Mouse (Mus musculus) liver, embryonic 16.5 days (tissue): ENCODE results near the gene Polrmt. TPM values are rescaled to one million over a fixed set of nuclear protein-coding genes. Genes with fewer than 3 reads are reported as not detected.
"Not testable (repeated sequence)": the region's sequence is repeated elsewhere in the genome, so short reads cannot be mapped to it uniquely, and the experiment has no call there.

ENCODE experiments used
- ATAC-seq: fragments of 200-750 bp; cut with Nextera tagmentation; 2 replicates; pipeline ENCODE4 v1.8.0; 2017; ENCODE audit warnings: low read depth, mild to moderate bottlenecking, moderate number of reproducible peaks, moderate library complexity
- H3K27ac ChIP-seq: fragments of 300-500 bp; sonication (generic); 2 replicates; pipeline ENCODE4 v1.5.1; 2014; ENCODE audit warnings: mild to moderate bottlenecking, low read length
- H3K27me3 ChIP-seq: fragments of 300-500 bp; sonication (generic); 2 replicates; pipeline ENCODE4 v1.6.1; 2014; ENCODE audit warnings: low read depth, low read length, mixed read lengths; ENCODE audit not compliant: control insufficient read depth, insufficient read depth
- H3K36me3 ChIP-seq: fragments of 300-500 bp; sonication (generic); 2 replicates; pipeline ENCODE4 v1.6.1; 2014; ENCODE audit warnings: mild to moderate bottlenecking; ENCODE audit not compliant: control insufficient read depth, insufficient read depth
- H3K4me1 ChIP-seq: fragments of 300-500 bp; sonication (generic); 2 replicates; pipeline ENCODE4 v1.6.1; 2014; ENCODE audit warnings: low read depth, low read length, mixed read lengths; ENCODE audit not compliant: control insufficient read depth
- H3K4me2 ChIP-seq: fragments of 300-500 bp; sonication (generic); 2 replicates; pipeline ENCODE4 v1.6.1; 2014; ENCODE audit warnings: low read depth, low read length, mixed read lengths
- H3K4me3 ChIP-seq: fragments of 300-500 bp; sonication (generic); 2 replicates; pipeline ENCODE4 v1.5.1; 2014; ENCODE audit warnings: low read depth, mild to moderate bottlenecking, low read length
- H3K9ac ChIP-seq: fragments of 300-500 bp; sonication (generic); 2 replicates; pipeline ENCODE4 v1.6.1; 2014; ENCODE audit warnings: low read depth, low read length
- H3K9me3 ChIP-seq: fragments of 300-500 bp; sonication (generic); replicated peaks from 2 replicates; pipeline ENCODE4 v1.6.1; 2016; ENCODE audit warnings: low read length; ENCODE audit not compliant: control insufficient read depth
- WGBS: fragments of 180-500 bp; shearing (Covaris S2); extraction: QIAGEN DNeasy Blood & Tissue Kit; methylation state at CpG from one replicate; pipeline ENCODE4 v1.1.7; 2014; ENCODE audit not compliant: insufficient replicate concordance; 5-methylcytosine and 5-hydroxymethylcytosine counted together
- polyA plus RNA-seq: library from polyadenylated mRNA; unstranded; fragments of >200 nt; fragmentation: Nextera tagmentation; extraction: Ambion mirVana; gene quantifications from 2 replicates; pipeline ENCODE4 v1.2.1, GENCODE M21; 2015

Polrmt gene
- polyA plus RNA-seq, 1 experiment from 2014 or later: 13.4 TPM

DNA sequence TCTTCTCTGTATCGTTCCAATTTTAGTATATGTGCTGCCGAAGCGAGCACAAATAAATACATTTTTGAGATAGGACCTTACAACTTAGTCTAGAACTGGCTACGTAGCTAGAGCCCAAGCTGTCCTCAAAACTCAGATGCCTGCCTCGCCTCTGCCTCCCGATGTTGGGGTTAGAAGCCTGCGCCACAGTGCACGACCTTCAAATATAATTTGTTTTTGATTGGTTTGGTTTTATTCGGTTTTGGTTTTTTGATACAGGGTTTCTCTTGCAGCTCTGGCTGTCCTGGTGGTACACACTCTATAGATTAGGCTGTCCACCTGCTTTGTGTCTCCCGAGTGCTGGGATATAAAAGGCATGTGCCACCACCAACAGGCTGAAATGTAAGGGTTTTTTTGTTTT is 42.8 kb downstream of the Polrmt start:
- Histone ChIP-seq H3K4me1 (peaks cover 37% of the 10 kb centered on the region), H3K27ac (peak overlapping the region; percentile 69), H3K27me3 (no peaks in the 10 kb centered on the region), H3K36me3 (peaks cover 15% of the 10 kb centered on the region), H3K9me3 (no peaks in the 10 kb centered on the region), H3K9ac (peak overlapping the region; percentile 53; the same call in 1 of the 2 replicates), H3K4me2 (peak overlapping the region; percentile 71), H3K4me3 (peak overlapping the region; percentile 76; the same call in 1 of the 2 replicates)
- no peak for ATAC-seq
- 77% methylated on average over 10 of the region's 10 CpGs for WGBS

DNA sequence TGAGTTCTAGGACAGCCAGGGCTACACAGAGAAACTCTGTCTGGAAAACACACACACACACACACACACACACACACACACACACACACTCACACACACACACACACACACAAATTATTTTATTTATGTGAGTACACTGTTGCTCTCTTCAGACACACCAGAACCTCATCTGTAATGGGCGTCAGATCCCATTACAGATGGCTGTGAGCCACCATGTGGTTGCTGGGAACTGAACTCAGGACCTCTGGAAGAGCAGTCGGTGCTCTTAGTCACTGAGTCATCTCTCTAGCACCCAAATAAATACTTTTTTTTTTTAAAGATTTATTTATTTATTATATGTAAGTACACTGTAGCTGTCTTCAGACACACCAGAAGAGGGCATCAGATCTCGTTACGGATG is 43.4 kb downstream of the Polrmt start:
- not testable (repeated sequence) for H3K36me3 ChIP-seq, H3K9ac ChIP-seq, H3K9me3 ChIP-seq, H3K27ac ChIP-seq, H3K27me3 ChIP-seq, H3K4me2 ChIP-seq, ATAC-seq, H3K4me3 ChIP-seq
- WGBS: 67% methylated on average over 2 of the region's 4 CpGs
- peaks cover 31% of the 10 kb centered on the region for H3K4me1 ChIP-seq

DNA sequence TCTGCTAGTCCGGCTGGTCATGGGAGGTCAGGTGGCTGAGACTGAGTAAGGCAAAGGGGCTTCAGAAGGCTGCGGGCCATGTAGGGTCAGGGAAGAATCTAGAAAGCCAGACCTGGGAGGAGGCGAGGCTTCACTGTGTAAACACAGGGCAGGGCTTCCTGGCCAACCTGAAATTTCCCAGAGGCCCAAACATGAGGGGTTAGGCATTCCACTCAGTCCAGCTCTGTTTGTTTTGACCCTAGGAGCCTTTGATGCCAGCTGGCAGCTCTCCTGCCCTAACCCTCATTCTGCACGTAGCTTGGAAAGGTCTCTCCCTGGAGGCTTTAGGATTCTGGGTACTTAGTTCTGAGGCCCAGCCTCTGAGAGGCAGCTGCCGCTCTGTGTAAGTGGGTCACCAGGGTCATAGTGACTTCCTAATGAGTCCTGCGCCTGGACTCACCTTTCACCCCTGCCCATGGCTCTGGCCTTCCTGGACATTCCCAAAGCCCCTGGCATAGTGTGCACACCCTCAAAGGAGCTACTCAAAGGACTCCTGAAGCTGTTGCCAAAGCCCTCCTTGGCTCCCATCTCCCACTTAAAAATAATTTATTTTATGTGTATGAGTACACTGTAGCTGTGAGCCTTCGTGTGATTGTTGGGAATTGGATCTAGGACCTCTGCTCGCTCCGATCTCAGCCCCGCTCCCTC is 44.8 kb downstream of the Polrmt start:
- Histone ChIP-seq H3K4me2 (no peak overlapping the region), H3K27me3 (no peaks in the 10 kb centered on the region), H3K9me3 (no peaks in the 10 kb centered on the region), H3K9ac (no peak overlapping the region), H3K27ac (peak overlapping the region; percentile 64), H3K4me1 (peaks cover 17% of the 10 kb centered on the region), H3K4me3 (no peak overlapping the region), H3K36me3 (no peaks in the 10 kb centered on the region; the same call in 1 of the 2 replicates)
- 60% methylated on average over 10 of the region's 10 CpGs for WGBS
- peak; percentile 1; the same call in 1 of the 2 replicates for ATAC-seq

DNA sequence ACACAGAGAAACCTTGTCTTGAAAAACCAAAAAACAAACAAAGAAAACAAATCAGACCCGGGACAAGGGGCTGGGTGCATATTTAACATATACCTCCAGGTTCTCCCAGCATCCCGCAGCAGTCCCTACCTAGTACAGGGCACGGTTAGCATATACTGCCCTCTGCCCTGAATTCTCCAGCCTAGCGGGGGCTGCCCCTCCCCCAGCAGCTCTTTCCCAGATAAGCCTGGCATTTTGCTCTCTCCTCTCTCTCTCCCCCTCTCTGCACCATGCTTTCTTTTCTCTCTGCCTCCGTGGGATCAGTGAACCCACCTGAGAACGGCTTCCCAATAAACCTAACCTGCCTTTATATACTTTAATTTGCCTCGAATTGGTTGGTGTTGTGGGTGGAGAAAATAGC is 45.7 kb downstream of the Polrmt start:
- Histone ChIP-seq H3K9me3 (no peaks in the 10 kb centered on the region), H3K27me3 (no peaks in the 10 kb centered on the region), H3K36me3 (no peaks in the 10 kb centered on the region), H3K27ac (peak overlapping the region; percentile 64; the same call in 1 of the 2 replicates), H3K9ac (no peak overlapping the region), H3K4me2 (no peak overlapping the region), H3K4me3 (no peak overlapping the region), H3K4me1 (peaks cover 11% of the 10 kb centered on the region)
- no peak for ATAC-seq
- 41% methylated on average over 7 of the region's 7 CpGs for WGBS

DNA sequence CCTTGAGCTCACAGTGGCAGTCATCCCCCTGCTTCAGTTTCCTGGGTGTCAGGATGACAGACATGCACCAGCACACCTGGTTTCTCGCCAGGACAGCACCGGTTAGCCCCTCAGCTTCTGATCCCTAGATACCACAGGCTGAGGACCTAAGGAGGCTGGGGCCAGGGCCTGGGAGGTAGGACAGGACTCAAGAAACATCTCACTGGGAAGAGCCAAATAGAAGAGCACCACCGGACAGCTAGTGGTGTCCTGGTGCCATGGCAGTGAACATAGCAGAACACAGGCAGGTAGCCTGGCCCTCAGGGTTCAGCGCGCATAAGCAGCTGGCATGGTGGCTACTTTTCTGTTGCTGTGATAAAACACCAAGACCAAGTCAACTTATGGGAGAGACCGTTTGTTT is 47.9 kb downstream of the Polrmt start:
- ATAC-seq: no peak
- no peak overlapping the region for H3K4me2 ChIP-seq
- H3K27me3 ChIP-seq: no peaks in the 10 kb centered on the region
- WGBS: 76% methylated on average over 6 of the region's 6 CpGs
- no peak overlapping the region for H3K4me3 ChIP-seq
- H3K36me3 ChIP-seq: no peaks in the 10 kb centered on the region
- H3K9me3 ChIP-seq: no peaks in the 10 kb centered on the region
- no peak overlapping the region for H3K9ac ChIP-seq
- peaks cover 10% of the 10 kb centered on the region for H3K4me1 ChIP-seq
- H3K27ac ChIP-seq: no peak overlapping the region

DNA sequence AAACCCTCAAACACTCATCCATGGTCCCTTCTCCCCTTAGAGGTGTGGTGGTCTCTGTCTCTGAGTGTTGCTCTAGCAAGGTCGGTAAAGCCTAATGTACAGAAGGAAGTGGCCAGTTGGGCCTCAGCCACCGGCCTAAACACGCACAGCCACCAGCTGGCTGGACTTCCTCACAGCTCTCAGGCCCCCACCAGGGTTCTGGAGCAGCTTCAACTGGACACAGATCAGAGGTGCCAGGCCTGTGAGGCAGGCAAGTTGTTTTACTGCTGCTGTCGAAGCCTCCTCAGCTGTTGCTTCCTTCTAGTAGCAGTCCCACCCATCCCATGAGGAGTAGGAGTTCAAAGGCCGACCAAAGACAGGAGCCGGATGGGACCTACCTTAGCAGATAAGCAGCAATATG is 48.5 kb downstream of the Polrmt start:
- Histone ChIP-seq H3K4me1 (peaks cover 10% of the 10 kb centered on the region), H3K9ac (no peak overlapping the region), H3K4me3 (no peak overlapping the region), H3K36me3 (no peaks in the 10 kb centered on the region), H3K27me3 (no peaks in the 10 kb centered on the region), H3K27ac (no peak overlapping the region), H3K4me2 (no peak overlapping the region), H3K9me3 (no peaks in the 10 kb centered on the region)
- 37% methylated on average over 6 of the region's 6 CpGs for WGBS
- ATAC-seq: no peak

DNA sequence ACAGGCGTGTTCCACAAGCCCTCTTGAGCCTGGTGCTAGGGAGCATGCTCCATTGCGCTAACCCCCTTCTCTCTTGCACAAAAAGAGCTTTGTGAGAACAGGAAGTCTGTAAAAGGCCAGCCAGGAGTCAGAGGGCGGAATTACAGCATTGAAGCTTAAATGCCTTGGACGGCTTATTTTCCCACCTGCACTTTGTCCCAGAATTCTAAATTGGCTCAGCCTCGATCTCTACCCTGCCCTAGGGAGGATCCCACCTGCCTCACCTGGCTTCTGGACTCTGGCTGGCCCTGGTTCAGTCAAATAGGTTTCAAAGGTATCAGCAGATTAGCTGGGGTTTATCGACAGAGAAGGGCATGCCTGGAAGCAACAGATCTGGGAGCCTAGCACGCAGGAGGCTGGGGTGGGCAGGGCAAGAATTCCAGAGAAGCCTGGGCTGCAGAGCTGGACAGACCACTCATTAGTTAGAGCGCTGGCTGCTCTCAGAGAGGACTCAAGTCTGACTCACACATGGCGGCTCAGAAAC is 50.2 kb downstream of the Polrmt start:
- Histone ChIP-seq H3K4me3 (no peak overlapping the region), H3K9ac (no peak overlapping the region), H3K4me1 (peaks cover 8% of the 10 kb centered on the region), H3K9me3 (no peaks in the 10 kb centered on the region), H3K4me2 (no peak overlapping the region), H3K27ac (no peak overlapping the region), H3K36me3 (no peaks in the 10 kb centered on the region), H3K27me3 (no peaks in the 10 kb centered on the region)
- no peak for ATAC-seq
- 57% methylated on average over 9 of the region's 9 CpGs for WGBS

DNA sequence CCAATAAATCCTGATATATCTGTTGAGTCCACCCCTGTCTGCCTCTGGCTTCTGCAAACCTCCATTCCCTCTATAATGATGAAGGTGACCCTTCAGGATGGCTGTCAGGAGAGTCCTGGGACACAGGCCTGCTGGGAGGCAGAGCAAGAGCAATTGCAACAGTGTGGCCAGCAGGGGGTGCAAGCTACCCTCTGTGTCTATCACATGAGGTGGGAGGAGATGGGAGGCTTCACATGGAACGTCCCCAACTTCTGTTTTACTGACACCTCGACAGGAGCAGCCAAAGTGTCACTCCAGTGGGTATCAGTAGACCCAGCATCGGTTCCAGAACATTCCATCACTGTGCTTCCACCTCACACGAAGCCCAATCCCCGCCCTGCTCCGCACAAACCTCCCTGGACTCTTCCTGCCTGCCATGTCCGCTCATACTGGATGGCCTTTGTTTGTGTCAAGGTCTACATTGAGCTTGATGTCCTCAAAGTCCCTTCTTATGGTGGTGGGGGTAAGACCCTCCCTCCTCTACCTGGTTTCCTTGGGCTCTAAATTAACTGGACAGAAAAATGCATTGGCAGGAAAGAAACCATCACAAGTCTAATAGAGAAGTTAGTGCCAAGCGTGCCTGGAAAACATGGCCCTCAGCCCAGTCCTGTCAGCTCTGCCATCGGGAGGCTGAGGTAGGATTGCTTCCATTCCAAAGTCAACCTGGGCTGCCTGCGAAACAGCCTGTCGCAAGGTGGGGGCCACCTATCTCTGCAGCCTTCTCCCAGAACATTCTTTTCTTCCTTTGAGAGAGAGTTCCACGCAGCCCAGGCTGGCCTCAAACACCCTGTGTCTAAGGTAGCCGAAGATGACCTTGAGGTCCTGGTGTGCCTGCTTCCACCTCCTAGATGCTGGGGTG is 50.9 kb downstream of the Polrmt start:
- peak; percentile 68 for ATAC-seq
- H3K36me3 ChIP-seq: no peaks in the 10 kb centered on the region
- no peak overlapping the region for H3K27ac ChIP-seq
- WGBS: 58% methylated on average over 13 of the region's 13 CpGs
- H3K4me3 ChIP-seq: no peak overlapping the region
- H3K4me1 ChIP-seq: peaks cover 8% of the 10 kb centered on the region
- no peak overlapping the region for H3K9ac ChIP-seq
- no peaks in the 10 kb centered on the region for H3K27me3 ChIP-seq
- no peaks in the 10 kb centered on the region for H3K9me3 ChIP-seq
- H3K4me2 ChIP-seq: no peak overlapping the region

DNA sequence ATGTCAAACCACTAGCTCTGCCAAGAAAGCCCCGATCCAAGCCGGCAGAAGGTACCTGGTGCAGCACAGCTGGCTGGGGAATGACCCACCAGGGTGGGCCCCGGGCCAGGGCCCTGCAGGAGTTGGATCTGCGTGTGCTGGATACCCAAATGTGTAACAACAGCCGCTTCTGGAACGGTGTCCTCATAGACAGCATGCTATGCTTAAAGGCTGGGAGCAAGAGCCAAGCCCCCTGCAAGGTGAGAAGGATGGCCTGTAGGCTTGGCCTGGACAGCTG is 52.1 kb downstream of the Polrmt start:
- WGBS: 71% methylated on average over 6 of the region's 6 CpGs
- Histone ChIP-seq H3K27me3 (no peaks in the 10 kb centered on the region), H3K9ac (no peak overlapping the region), H3K4me1 (peaks cover 8% of the 10 kb centered on the region), H3K27ac (no peak overlapping the region), H3K4me2 (no peak overlapping the region), H3K4me3 (no peak overlapping the region), H3K9me3 (no peaks in the 10 kb centered on the region), H3K36me3 (peaks cover under 1% of the 10 kb centered on the region; the same call in 1 of the 2 replicates)
- no peak for ATAC-seq
